Mouse (Mus musculus) midbrain, embryonic 10.5 days (tissue): ENCODE data around the gene Kctd20. TPM values are rescaled to one million over a fixed set of nuclear protein-coding genes. Genes with fewer than 3 reads are reported as not detected.

Experiments used
- DNase-seq: peaks from one replicate; pipeline ENCODE4 v3.0.0-alpha.2; 2017; ENCODE audit warnings: low spot score
- H3K27ac ChIP-seq: fragments of 300-500 bp; sonication (generic); replicated peaks from 2 replicates; pipeline ENCODE4 v1.5.1; 2016; ENCODE audit warnings: mild to moderate bottlenecking
- H3K27me3 ChIP-seq: fragments of 300-500 bp; sonication (generic); 2 replicates; pipeline ENCODE4 v1.6.1; 2016; ENCODE audit warnings: low read depth, mild to moderate bottlenecking; ENCODE audit not compliant: poor library complexity, severe bottlenecking
- H3K36me3 ChIP-seq: fragments of 300-500 bp; sonication (generic); 2 replicates; pipeline ENCODE4 v1.6.1; 2016; ENCODE audit warnings: mild to moderate bottlenecking, moderate library complexity
- H3K4me1 ChIP-seq: fragments of 300-500 bp; sonication (generic); 2 replicates; pipeline ENCODE4 v1.6.1; 2016
- H3K4me3 ChIP-seq: fragments of 300-500 bp; sonication (generic); 2 replicates; pipeline ENCODE4 v1.5.1; 2016; ENCODE audit warnings: mild to moderate bottlenecking, moderate library complexity
- H3K9me3 ChIP-seq: fragments of 300-500 bp; sonication (generic); replicated peaks from 2 replicates; pipeline ENCODE4 v1.6.1; 2016; ENCODE audit warnings: mild to moderate bottlenecking
- WGBS: fragments of 180-500 bp; shearing (Covaris S2); methylation state at CpG from one replicate; pipeline ENCODE4 v1.1.7; 2016; 5-methylcytosine and 5-hydroxymethylcytosine counted together
- polyA plus RNA-seq: library from polyadenylated mRNA; unstranded; fragments of >200 nt; fragmentation: Nextera tagmentation; extraction: Ambion mirVana; gene quantifications from 2 replicates; pipeline ENCODE4 v1.2.1, GENCODE M21; 2016

Kctd20 gene
- polyA plus RNA-seq, 1 experiment from 2014 or later: 107 TPM

DNA sequence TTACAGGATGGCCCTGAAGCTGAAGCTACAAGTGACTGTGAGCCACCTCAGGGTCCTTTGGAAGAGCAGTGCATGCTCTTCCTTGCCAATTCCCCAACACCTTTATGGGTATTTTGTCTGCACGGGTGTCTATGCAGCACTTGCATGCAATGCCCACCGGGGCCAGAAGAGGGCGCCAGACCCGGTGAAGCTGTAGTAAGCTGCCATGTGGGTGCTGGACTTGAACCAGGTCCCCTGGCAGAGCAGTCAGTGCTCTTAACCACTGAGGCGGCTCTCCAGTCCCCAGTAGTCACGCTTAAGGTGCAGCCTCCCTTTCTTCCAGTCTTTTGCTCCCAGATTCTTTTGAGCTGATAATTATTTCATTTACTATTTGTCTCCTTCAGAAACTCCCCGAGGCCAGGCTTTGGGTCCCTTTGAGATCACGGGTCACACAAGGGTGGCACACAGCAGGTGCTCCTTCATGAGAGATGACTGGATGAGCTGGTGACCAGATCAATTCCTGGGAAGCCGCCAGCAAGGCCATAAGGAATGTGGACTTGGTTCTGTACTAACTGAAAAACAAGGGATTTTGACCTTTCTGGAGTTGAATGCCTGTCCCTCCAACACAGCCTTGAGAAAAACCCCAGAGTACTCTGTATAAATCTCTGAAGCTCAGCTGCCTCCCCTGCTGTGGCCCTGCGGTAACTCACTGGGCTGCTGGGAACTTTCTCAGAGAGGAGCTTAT, 15.0 kb upstream of the Kctd20 start:
- H3K36me3 ChIP-seq: no peaks in the 10 kb centered on the region
- 81% methylated on average over 10 of the region's 10 CpGs for WGBS

GRCm38 (mm10) chr17:28940776-28941555, 10.8 kb upstream of the Kctd20 start:
- H3K9me3 ChIP-seq: peaks cover 7% of the 10 kb centered on the region; the same call in 1 of the 2 replicates
- 95% methylated on average over 25 of the region's 25 CpGs for WGBS
- no peak overlapping the region for H3K27ac ChIP-seq
- no peaks in the 10 kb centered on the region for H3K4me1 ChIP-seq
- H3K4me3 ChIP-seq: no peak overlapping the region
- H3K27me3 ChIP-seq: no peaks in the 10 kb centered on the region
- H3K36me3 ChIP-seq: no peaks in the 10 kb centered on the region
- no peak for DNase-seq

More for the DNA sequence above, 15.0 kb upstream of the Kctd20 start:
- Histone ChIP-seq H3K27me3 (no peaks in the 10 kb centered on the region), H3K4me3 (no peak overlapping the region), H3K4me1 (no peaks in the 10 kb centered on the region), H3K27ac (no peak overlapping the region), H3K9me3 (peaks cover 7% of the 10 kb centered on the region; the same call in 1 of the 2 replicates)
- DNase-seq: no peak

DNA sequence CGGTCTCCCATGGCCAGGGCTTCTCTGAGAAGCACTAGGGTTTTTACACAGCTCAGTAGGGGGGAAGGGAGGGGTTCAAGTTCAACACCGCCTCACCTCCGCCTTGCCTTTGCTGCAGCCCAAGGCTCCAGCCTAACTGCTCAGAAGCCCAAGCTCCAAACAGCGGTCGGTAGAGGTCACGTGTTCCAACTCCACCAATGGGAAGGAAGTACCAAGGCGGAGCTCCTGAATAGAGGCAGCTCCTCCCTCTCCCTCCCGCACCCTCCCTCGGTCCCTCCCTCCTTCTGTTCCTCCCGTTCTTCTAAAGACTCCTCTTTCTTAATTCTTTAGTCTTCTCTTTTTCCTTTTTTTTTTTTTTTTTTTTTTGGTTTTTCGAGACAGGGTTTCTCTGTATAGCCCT, 9.6 kb upstream of the Kctd20 start:
- 72% methylated on average over 10 of the region's 11 CpGs for WGBS
- Histone ChIP-seq H3K27me3 (no peaks in the 10 kb centered on the region), H3K4me1 (no peaks in the 10 kb centered on the region), H3K27ac (no peak overlapping the region), H3K4me3 (no peak overlapping the region), H3K9me3 (peaks cover 3% of the 10 kb centered on the region), H3K36me3 (no peaks in the 10 kb centered on the region)
- no peak for DNase-seq

DNA sequence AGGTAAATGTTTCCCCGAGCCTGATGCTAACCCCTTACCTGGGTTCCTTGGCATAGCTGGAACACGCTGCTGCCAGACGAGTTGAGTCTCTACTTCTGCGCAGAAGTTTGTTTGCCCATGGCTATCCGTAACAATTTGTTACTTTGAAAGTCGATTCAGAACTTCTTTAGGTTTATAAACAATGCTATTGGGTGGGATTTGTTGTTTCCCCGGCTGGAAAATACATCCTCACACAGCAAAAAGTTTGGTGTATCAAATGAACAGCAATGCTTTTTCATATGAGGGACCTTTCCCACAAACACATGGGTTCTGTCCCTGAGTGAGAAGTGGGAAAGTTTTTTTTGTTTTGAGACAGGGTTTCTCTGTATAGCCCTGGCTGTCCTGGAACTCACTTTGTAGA, 8.0 kb upstream of the Kctd20 start, which contains the start of gene Pxt1:
Gene Pxt1, minus strand, starts transcription at position 101 of the 400 bp plus-strand sequence.
- Histone ChIP-seq H3K9me3 (peaks cover 8% of the 10 kb centered on the region), H3K27ac (no peak within 1 kb of the TSS), H3K4me1 (no peaks in the 10 kb centered on the region), H3K27me3 (no peaks in the 10 kb centered on the region), H3K36me3 (no peaks in the 10 kb centered on the region), H3K4me3 (no peak within 1 kb of the TSS)
- 92% methylated on average over 7 of the region's 7 CpGs for WGBS
- DNase-seq: no peak

DNA sequence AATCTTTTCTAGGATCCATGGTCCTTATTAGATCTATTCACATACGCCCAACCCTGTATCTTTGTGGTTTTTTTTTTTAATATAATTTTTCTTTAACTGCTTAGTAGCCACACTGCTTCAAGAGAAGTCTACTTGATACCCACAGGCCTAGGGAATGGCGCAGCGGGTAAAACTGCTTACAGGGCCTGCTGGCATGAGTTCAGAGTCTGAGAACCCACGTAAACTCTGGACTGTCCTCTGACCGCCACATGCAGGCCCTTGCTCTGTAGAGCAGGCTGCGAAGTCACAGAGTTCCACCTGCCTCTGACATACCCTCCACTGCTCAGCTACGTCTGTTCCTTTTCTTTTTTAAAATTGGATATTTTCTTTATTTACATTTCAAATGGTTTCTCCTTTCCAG, 7.3 kb upstream of the Kctd20 start:
- Histone ChIP-seq H3K9me3 (peaks cover 8% of the 10 kb centered on the region), H3K4me3 (no peak overlapping the region), H3K36me3 (no peaks in the 10 kb centered on the region), H3K27me3 (no peaks in the 10 kb centered on the region), H3K27ac (no peak overlapping the region), H3K4me1 (no peaks in the 10 kb centered on the region)
- WGBS: 95% methylated on average over 7 of the region's 7 CpGs
- no peak for DNase-seq

DNA sequence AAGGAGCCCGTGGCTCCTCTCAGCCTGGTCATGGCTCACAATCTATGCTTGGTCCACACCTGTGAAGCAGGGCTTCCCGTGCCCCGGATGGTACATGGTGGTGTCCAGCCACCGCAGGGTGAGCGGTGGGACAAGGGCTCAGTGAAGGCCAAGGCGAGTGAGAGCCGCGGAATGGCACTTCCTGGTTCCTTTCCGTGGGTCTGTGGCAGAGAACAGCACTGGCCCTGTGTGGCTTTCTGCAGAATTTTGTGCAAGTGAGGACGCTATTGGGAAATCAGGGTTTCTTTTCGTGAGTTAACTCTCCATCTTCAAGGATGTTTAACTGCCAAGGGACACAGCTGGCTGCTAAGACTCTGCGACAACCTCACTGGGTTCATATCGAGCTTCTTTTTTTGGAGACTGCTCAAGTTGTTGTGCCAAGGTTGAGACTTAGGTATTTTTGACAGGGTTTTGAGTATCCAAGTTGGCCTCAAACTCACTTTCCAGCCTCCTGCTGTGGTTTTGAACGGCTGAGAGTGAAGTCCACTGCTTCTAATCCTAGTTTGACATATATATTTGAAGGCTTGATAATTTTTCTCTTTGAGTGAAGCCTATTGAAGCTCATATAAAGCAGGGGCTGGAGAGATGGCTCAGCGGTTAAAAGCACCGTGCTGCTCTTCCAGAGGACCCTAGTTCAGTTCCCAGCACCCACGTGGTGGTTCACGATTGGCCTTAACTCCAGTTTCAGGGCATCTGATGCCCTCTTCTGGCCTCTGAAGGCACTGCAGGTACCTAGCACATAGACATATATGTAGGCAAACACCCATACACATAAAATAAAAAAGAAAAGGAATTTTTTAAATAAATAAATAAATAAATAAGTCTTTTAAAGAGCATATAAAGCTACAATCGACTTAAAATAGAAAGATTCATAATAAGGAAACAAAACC, 4.5 kb upstream of the Kctd20 start:
- Histone ChIP-seq H3K27me3 (no peaks in the 10 kb centered on the region), H3K36me3 (no peaks in the 10 kb centered on the region), H3K27ac (no peak overlapping the region), H3K9me3 (peaks cover 8% of the 10 kb centered on the region), H3K4me1 (peaks cover 10% of the 10 kb centered on the region), H3K4me3 (no peak overlapping the region)
- no peak for DNase-seq
- WGBS: 94% methylated on average over 19 of the region's 19 CpGs

DNA sequence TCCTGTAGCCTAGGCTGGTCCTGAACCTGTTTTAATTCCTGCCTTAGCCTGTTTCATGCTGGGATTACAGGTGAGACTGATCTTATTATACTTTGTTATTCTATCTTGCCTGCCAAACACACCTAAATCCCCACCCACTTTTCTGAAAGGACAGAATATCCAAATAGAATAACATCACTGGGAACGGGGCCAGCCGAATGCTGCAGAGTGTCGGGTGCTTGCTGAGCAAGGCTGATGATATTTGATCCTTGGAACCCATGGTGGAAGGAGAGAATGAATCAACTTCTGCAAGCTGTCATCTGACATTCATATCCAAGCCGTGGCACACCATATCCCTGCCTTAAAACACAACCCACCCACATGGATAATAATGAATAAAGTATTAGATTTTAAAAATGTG, 3.1 kb upstream of the Kctd20 start:
- peaks cover 17% of the 10 kb centered on the region for H3K4me1 ChIP-seq
- no peaks in the 10 kb centered on the region for H3K27me3 ChIP-seq
- H3K9me3 ChIP-seq: peaks cover 8% of the 10 kb centered on the region
- H3K27ac ChIP-seq: no peak overlapping the region
- no peaks in the 10 kb centered on the region for H3K36me3 ChIP-seq
- no peak overlapping the region for H3K4me3 ChIP-seq
- 78% methylated on average over 4 of the region's 4 CpGs for WGBS
- DNase-seq: no peak

GRCm38 (mm10) chr17:28950751-28951150, 999 bp upstream of the Kctd20 start:
- Histone ChIP-seq H3K4me3 (no peak overlapping the region), H3K4me1 (peaks cover 25% of the 10 kb centered on the region), H3K9me3 (peaks cover 18% of the 10 kb centered on the region), H3K36me3 (peaks cover 14% of the 10 kb centered on the region), H3K27me3 (no peaks in the 10 kb centered on the region), H3K27ac (no peak overlapping the region)
- DNase-seq: no peak
- 81% methylated on average over 4 of the region's 4 CpGs for WGBS

GRCm38 (mm10) chr17:28953251-28953650, 1.5 kb downstream of the Kctd20 start:
- WGBS: 49% methylated on average over 9 of the region's 9 CpGs
- peaks cover 37% of the 10 kb centered on the region for H3K36me3 ChIP-seq
- peak overlapping the region; percentile 98 for H3K27ac ChIP-seq
- H3K4me1 ChIP-seq: peaks cover 25% of the 10 kb centered on the region
- DNase-seq: peak; percentile 24
- peak overlapping the region; percentile 63 for H3K4me3 ChIP-seq
- H3K9me3 ChIP-seq: peaks cover 15% of the 10 kb centered on the region; the same call in 1 of the 2 replicates
- H3K27me3 ChIP-seq: no peaks in the 10 kb centered on the region

DNA sequence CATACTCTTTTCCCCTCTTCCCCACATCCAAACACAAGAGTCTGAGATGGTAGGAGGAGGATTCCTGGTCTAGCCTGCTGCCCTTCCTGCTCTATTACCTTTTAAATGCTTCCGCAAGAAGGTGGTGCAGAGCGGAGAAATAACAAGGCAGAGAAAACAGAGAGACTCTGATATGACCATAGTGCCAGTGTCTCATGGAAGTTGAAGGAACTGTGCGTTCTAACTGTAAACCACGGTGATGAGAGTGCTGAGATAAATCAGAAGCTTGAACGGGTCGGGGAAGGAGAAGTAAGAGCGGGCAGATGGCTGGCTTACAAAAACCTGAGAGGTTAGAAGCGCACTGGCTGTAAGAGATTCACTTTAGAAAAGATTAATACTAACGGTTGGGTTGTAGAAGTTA, 2.7 kb downstream of the Kctd20 start:
- H3K4me3 ChIP-seq: peak overlapping the region; percentile 63; the same call in 1 of the 2 replicates

GRCm38 (mm10) chr17:28960597-28960996, 8.8 kb downstream of the Kctd20 start:
- Histone ChIP-seq H3K36me3 (peaks cover 85% of the 10 kb centered on the region), H3K9me3 (0 out of 2 replicates have a peak, but pooled peaks cover 5% of the 10 kb centered on the region), H3K4me1 (peaks cover 27% of the 10 kb centered on the region), H3K4me3 (no peak overlapping the region), H3K27me3 (no peaks in the 10 kb centered on the region), H3K27ac (no peak overlapping the region)
- DNase-seq: no peak
- WGBS: 69% methylated on average over 10 of the region's 10 CpGs

More for the DNA sequence above, 2.7 kb downstream of the Kctd20 start:
- peaks cover 45% of the 10 kb centered on the region for H3K36me3 ChIP-seq
- H3K27ac ChIP-seq: no peak overlapping the region
- H3K9me3 ChIP-seq: peaks cover 15% of the 10 kb centered on the region; the same call in 1 of the 2 replicates
- 98% methylated on average over 9 of the region's 9 CpGs for WGBS
- H3K4me1 ChIP-seq: peaks cover 25% of the 10 kb centered on the region
- no peak for DNase-seq
- no peaks in the 10 kb centered on the region for H3K27me3 ChIP-seq

GRCm38 (mm10) chr17:28961596-28961995, 9.8 kb downstream of the Kctd20 start:
- Histone ChIP-seq H3K4me1 (peaks cover 27% of the 10 kb centered on the region), H3K36me3 (peaks cover 86% of the 10 kb centered on the region), H3K27ac (no peak overlapping the region), H3K4me3 (no peak overlapping the region), H3K9me3 (no peaks in the 10 kb centered on the region), H3K27me3 (no peaks in the 10 kb centered on the region)
- WGBS: 81% methylated on average over 10 of the region's 10 CpGs
- no peak for DNase-seq
